Mouse (Mus musculus): ENCODE results near the gene Slc25a42.
"Not testable (repeated sequence)": the region's sequence is repeated elsewhere in the genome, so short reads cannot be mapped to it uniquely, and the experiment has no call there.

Gene Slc25a42

DNA sequence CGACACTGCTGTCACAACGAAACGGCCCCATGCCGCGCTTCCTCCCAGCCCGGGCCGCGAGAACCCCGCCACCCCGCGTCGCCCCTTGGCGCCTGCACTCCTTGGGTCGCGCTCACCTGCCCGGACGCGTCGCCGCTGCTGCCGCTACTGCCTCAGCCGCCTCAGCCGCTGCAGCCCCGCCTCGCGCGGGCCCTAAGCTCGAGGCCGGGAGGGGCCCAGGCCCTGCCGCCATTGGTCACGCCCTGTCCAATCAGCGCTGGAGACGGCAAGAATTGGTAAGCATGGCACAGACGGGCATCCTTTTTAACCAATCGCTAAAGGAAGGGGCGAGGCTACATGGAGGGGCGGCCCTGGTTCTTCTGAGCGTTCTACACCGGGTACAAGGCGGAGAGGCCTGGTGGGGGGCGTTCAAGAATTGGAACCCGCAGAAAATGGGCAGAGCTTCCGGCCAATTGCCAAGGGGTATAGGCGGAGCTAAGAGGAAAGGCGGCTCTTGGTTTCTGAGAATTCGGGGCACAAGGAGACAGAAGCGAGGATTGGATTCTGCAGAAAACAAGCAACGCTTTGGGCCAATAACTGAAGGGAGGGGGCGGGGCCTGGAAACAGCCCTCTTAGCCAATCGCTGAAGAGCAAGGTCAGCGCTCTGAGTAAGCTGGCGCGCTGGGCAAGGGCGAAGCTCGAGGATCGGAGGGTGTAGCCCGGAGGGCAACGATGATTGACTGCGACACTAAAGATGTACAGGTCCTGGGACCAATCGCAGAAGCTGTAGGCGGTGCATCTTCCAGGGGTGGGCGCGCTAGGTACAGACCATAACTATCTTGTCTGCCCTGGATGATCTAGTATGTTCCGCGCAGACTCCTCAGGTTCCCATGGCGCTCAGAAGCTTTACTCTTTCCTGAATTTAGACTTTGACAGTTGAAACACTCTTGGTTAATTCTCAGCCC, at the start of gene Slc25a42:
Gene Slc25a42, minus strand, starts transcription at position 194 of the 944 bp plus-strand sequence.
- DNase-seq (ENCODE audit: low read depth, low spot score), result peak; percentile 99

- DNase-seq (ENCODE audit: low read depth, low spot score), result no peak
Measured at GRCm38 (mm10) chr8:70259043-70259442, 46.9 kb upstream of the Slc25a42 start.

DNA sequence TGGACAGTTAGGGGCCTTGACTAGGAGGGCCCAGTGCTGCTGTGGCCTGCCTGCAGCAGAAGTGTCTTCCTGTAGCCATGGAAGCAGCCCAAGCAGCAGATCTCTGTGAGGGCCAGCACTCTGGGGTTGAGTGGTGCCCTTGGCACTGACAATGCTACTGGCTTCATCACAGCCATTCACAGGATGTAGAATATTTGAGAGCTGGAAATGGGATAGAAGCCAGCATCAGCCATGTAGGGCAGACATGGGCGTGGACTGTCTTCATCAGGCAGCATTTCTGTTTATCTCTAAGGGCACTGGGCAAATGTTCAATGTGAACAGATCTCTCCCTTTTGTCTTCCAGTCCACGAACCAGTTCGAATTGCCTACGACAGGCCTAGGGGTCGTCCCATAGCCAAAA, 46.5 kb upstream of the Slc25a42 start:
- no peak for DNase-seq (ENCODE audit: low read depth, low spot score)

- no peak for DNase-seq (ENCODE audit: low read depth, low spot score)
Measured at GRCm38 (mm10) chr8:70257456-70257855, 45.4 kb upstream of the Slc25a42 start.

- no peak for DNase-seq (ENCODE audit: low read depth, low spot score)
Measured at GRCm38 (mm10) chr8:70254628-70255027, 42.5 kb upstream of the Slc25a42 start.

- DNase-seq (ENCODE audit: low read depth, low spot score), result no peak
Measured at GRCm38 (mm10) chr8:70247841-70248240, 35.7 kb upstream of the Slc25a42 start.

GRCm38 (mm10) chr8:70246622-70247021, 34.5 kb upstream of the Slc25a42 start:
- no peak for DNase-seq (ENCODE audit: low read depth, low spot score)

DNA sequence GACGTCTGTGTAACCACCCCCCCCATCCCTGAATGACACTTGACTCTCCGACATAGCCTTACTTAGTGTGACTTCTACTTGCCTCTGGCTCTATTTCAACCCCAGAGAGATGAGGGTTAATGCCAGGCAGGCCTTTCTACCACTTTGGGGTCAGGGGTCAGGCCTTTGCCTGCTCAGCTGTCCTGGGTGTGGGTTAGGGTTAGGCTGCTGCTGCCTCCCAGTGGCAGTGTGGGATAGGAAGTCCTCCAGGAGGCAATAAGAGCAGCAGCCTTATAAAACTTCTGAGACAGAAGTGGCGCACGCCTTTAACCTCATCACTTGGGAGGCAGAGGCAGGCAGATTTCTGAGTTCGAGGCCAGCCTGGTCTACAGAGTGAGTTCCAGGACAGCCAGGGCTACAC, 28.5 kb upstream of the Slc25a42 start:
- DNase-seq (ENCODE audit: low read depth, low spot score), result no peak

GRCm38 (mm10) chr8:70237842-70238241, 25.7 kb upstream of the Slc25a42 start:
- no peak for DNase-seq (ENCODE audit: low read depth, low spot score)

DNA sequence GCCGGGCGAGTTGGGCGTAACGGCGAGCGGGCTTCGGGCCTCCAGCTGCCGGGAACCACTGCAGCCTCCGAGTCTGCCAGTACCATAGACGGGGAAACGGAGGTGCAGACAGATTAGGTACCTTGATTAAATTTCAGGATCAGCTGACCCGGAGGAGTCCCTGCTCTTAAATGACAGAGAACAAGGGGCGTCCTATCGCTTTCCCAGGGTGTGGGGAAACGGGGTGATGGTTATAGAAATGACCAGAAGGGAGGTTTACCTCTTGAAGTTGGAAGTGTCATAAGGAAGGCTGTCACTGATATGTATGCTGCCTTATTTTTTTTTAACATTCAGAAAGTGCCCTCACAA, 22.6 kb upstream of the Slc25a42 start:
- no peak for DNase-seq (ENCODE audit: low read depth, low spot score)

DNA sequence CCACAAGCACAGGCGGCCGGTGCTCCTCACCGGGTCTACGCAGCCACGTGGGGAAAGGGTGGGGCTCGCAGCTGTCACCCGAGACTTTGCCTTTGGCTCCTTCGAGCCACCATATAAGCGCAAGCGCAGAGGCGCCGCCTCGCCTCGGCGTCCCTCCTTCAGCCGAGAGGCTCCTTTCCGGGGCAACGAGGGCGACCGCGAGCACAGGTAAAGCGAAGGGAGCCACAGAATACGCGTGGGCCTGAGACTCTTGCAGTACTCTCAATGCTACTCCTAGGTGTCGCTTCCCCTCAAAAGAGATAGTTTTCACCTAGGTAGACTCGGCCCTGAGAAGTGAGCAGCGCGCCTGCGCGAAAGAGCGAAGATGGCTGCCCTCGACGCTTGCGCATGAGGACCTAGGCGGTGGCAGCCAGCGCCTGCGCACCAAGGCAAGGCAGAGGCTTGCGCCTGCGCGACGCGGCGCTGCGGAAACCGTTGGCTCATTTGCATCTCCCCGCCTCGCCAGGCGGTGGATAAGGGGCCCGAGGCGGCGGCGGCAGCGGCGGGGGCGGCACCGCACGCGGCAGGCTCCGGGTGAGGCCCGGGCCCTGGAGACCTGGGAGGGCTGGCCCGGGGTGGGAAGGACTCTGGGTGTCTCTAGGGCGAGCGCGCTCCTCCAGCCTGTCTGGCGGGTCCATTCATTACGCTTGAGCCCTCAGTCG, 22.1 kb upstream of the Slc25a42 start, which contains the start of the genes Sugp2 and Armc6:
Gene Sugp2, plus strand, starts transcription at position 147 of the 701 bp plus-strand sequence.
Gene Armc6, minus strand, starts transcription at position 387 of the 701 bp plus-strand sequence.
- peak; percentile 98 for DNase-seq (ENCODE audit: low read depth, low spot score)

DNA sequence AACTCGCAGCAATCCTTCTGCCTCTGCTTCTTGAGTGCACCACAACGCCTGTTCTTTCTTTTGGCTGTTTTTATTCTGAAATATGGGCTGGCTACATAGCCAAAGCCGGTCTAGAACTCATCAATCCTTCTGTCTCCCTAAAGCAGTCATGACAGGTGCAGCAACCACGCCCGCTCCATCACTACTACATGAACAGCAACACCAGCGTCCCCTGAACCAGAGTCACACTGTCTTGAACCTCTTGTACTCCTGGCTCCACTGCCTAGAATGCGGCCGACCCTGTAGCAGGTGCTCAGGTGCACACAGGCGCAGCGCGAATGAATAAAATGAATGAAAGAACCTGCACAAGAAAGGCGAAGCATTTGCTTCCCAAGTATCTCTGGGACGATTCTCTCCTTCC, 21.5 kb upstream of the Slc25a42 start:
- no peak for DNase-seq (ENCODE audit: low read depth, low spot score)

DNA sequence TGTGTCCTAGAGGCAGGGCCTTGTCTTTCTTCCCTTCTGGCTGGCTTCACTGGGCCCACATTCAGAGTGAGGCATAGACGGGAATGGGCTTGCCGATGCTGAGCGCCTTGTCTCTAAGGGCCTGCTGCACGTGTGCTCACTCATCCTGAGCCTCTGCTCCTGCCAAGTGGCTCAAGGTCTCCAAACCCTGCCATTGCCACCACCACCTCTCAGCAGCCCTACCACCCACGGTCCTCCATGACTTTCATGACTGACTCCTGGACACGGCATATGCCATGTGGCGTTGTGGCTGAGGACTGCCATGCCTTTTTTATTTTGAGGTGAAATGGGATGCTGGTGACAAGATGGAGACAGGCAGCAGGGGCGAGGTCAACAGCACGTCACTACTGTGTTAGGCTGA, 18.7 kb upstream of the Slc25a42 start:
- no peak for DNase-seq (ENCODE audit: low read depth, low spot score)

DNA sequence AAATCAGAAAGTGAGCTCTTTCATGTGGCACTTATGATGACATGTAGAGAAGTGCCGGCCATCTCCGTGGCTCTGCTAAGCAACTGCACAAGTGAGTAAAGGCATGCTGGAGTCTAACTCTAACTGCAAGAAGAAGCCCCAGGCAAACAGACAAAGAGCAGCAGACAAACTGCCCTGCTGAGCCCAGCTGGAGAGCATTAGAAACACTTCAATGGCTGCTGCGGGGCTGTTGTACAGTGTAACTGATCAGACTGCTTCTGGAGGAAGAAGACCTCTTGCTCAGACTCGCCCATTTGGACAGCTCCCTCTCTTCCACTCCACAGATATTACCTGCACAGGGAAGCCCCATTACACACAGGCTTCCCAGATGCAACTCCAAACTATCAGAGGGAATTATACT, 15.9 kb upstream of the Slc25a42 start:
- DNase-seq (ENCODE audit: low read depth, low spot score), result no peak

GRCm38 (mm10) chr8:70223341-70223740, 11.2 kb upstream of the Slc25a42 start:
- DNase-seq (ENCODE audit: low read depth, low spot score), result no peak

DNA sequence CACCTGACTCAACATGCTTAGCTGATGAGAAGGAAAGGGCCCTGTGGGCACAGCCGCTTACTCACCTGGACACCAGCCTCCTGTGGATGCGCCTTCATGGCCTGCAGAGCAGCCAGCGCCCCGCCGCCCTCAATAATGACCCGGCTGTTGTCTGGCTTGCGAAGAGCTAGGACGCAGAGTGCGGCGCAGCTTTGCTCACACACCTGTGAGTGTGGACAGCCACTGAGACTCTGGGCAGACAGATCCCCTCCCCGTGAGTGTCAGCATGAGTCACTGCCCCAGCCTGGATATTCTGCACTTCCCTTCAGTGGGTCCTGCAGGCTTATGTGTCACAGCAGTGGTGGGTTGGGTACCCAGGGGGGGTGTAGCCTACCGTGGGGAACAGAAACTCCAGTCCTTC, 9.9 kb upstream of the Slc25a42 start:
- DNase-seq (ENCODE audit: low read depth, low spot score), result no peak

DNA sequence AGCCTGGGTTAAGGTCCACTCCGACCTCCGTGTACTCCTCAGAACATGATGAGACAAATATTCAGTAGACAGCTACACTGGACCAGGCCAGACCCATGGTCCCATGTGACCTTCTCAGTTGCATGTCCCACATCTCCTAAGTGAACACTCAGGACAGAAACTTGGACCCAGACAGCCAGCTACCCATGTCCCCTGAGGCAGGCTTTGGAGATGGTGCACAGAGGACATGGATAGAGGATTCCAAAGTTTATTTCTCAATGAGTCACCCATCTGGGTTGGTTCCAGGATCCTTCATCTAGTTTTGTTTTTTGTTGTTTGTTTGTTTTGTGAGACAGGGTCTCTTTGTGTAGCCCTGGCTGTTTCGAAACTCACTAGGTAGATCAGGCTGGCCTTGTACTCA, 8.8 kb upstream of the Slc25a42 start:
- no peak for DNase-seq (ENCODE audit: low read depth, low spot score)

DNA sequence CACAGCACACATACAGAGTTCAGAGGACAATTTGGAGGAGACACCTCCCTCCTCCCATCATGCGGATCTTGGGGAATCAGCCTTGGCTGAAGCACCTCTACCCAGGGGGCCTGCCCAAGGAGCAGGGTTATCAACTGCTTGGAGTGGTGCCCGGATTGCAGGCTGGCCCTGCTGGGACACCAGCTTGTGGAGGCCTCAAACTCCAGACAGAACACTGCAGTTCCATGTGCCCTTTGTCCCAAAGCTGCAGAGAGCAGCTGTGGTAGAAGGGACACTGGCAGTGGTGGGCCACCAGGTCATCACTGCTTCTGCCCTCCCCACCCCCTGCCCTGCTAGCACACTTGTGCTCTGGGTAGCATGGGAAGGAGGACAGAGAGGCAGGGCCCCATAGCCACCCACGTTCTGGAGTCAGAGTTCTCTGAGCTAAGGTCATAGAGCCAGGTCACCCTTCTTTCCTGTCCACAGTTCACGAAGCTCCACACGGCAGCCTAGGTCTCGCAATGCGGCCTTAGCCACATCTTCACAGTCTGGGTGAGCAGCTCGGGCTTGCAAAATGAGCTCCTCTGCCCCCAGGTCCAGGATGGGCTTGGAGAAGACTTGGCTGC, 8.2 kb upstream of the Slc25a42 start:
- no peak for DNase-seq (ENCODE audit: low read depth, low spot score)

DNA sequence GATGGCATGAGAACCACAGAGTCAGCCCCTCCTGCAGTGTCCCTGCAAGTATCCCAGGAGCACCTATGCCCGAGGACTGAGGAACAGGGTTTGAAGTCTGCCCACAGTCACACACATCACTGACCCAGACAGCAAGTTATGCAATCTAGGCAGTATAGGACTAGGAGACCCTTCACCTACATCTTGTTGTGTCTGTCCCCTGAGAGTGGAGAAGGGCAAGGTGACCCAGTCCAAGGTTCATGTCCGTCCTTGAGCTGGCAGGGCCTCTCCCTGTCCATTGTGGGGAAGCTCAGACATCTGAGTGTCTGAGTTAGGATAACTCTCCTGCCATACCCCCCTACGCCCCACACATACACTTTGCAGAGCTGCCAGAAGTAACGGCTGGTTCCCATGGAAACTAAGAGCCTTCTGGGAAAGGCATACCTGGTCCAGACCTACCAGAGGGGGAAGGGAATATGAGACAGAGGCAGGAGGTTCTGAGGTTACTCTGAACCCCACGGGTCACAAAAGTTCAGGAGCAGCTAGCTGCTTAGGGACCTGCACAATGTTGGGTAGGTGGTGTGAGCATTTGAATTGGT, 7.1 kb upstream of the Slc25a42 start:
- DNase-seq (ENCODE audit: low read depth, low spot score), result no peak

- no peak for DNase-seq (ENCODE audit: low read depth, low spot score)
Measured at GRCm38 (mm10) chr8:70217441-70217840, 5.3 kb upstream of the Slc25a42 start.

GRCm38 (mm10) chr8:70216566-70216965, 4.5 kb upstream of the Slc25a42 start:
- no peak for DNase-seq (ENCODE audit: low read depth, low spot score)

GRCm38 (mm10) chr8:70216161-70216560, 4.1 kb upstream of the Slc25a42 start:
- not testable (repeated sequence) for DNase-seq (ENCODE audit: low read depth, low spot score)

Data from WW6 (cell line).